In the genomic region with DNA sequence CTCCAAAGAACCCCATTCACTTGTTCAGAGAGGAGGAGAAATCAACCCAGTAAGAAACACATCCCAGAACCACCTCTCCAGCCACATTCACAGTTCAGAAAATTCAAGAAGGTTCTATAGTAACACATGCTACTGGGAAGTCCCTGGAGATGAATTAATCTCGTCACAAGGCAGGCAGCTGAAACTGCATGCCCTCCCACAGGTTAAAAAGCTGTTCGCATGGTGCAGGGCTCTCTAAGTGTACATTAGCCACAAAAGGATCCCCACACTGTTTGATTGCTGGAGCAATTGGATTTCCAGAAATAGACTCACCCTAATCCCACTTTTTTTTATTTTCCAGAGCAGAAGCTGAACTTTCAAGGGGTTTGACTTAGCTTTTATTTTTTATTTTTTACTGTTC, we compare ENCODE assay signal across 24 mouse cellular contexts.
A peak's percentile ranks its signal among the peaks of the same experiment; 100 is the strongest.
DNase-seq lines count a peak whose midpoint lies in the region; ATAC-seq and TF ChIP-seq lines count a peak whose summit lies in the region.
"Had no signal": no experiment of that assay in that cellular context is flagged by ENCODE, and none has a peak within 500 bp of the region (broad histone marks: within the 10 kb centered on the region; RNA-seq: fewer than 3 reads in every experiment).

No protein-coding gene starts in this region.

- H3K4me2 ChIP-seq in hindbrain, postnatal 0 days (ENCODE audit: low read depth, low read length): no peak overlapping the region
- H3K4me2 ChIP-seq in hindbrain, embryonic 11.5 days (replicated peaks; ENCODE audit: low read depth, low read length): no peak overlapping the region
- H3K4me2 ChIP-seq: forebrain, embryonic 13.5 days; heart, embryonic 15.5 days had no signal

- H3K9me3 ChIP-seq in hindbrain, postnatal 0 days (ENCODE audit: low read length): no peaks in the 10 kb centered on the region
- H3K9me3 ChIP-seq in hindbrain, embryonic 11.5 days (ENCODE audit: control insufficient read depth, low read length): no peaks in the 10 kb centered on the region
- H3K9me3 ChIP-seq: embryonic facial prominence, embryonic 10.5 days; forebrain, embryonic 13.5 days; heart, embryonic 10.5 days; heart, embryonic 15.5 days; hindbrain, embryonic 10.5 days had no signal

- H3K27ac ChIP-seq in hindbrain, postnatal 0 days: no peak overlapping the region
- no peak overlapping the region for H3K27ac ChIP-seq in hindbrain, embryonic 11.5 days (ENCODE audit: low read depth, low read length)
- H3K27ac ChIP-seq: embryonic facial prominence, embryonic 10.5 days; forebrain, embryonic 13.5 days; heart, embryonic 10.5 days; heart, embryonic 15.5 days; hindbrain, embryonic 10.5 days had no signal

- no peak overlapping the region for H3K9ac ChIP-seq in hindbrain, postnatal 0 days (replicated peaks; ENCODE audit: low read length)
- H3K9ac ChIP-seq in hindbrain, embryonic 11.5 days (ENCODE audit: low read depth, low read length): no peak overlapping the region
- H3K9ac ChIP-seq: forebrain, embryonic 13.5 days; forebrain, postnatal 0 days; heart, embryonic 15.5 days had no signal

- no peak for DNase-seq in frontal cortex, postnatal 25 days (ENCODE audit: low spot score in 2 of 2)
- DNase-seq in hindbrain, postnatal 0 days (ENCODE audit: low spot score): peak; percentile 34
- no peak for DNase-seq in hindbrain, embryonic 11.5 days (ENCODE audit: low spot score)
- peak; percentile 6 for DNase-seq in mesoderm, embryonic 11.5 days (ENCODE audit: low read depth, low spot score)
- DNase-seq in layer of hippocampus, adult 9-11 months: no peak
- DNase-seq in right cerebral cortex, postnatal 36 days (ENCODE audit: low spot score in 2 of 2): no peak
- DNase-seq: adrenal gland, postnatal 10 days; B cell, adult 2 months; cerebellum, adult 18-20 months; cerebellum, adult 9-11 months; forebrain, postnatal 0 days; gastrocnemius, postnatal 36 days; heart, adult 18-20 months; heart, postnatal 14 days had no signal

- WGBS in hindbrain, postnatal 0 days: 43% methylated on average over 2 of the region's 2 CpGs
- 42% methylated on average over 2 of the region's 2 CpGs for WGBS in hindbrain, embryonic 11.5 days

- H3K36me3 ChIP-seq in hindbrain, postnatal 0 days (ENCODE audit: insufficient read depth, low read length): no peaks in the 10 kb centered on the region
- H3K36me3 ChIP-seq in hindbrain, embryonic 11.5 days (ENCODE audit: control insufficient read depth, insufficient read depth, low read length): no peaks in the 10 kb centered on the region
- H3K36me3 ChIP-seq: embryonic facial prominence, embryonic 10.5 days; G1E; heart, embryonic 10.5 days; heart, embryonic 15.5 days; hindbrain, embryonic 10.5 days had no signal

- TF ChIP-seq CTCF in hindbrain, postnatal 0 days (IDR thresholded peaks at IDR 0.05; ENCODE audit: low read depth): no peak

- H3K27me3 ChIP-seq in hindbrain, postnatal 0 days (ENCODE audit: insufficient read depth, low read length): no peaks in the 10 kb centered on the region
- no peaks in the 10 kb centered on the region for H3K27me3 ChIP-seq in hindbrain, embryonic 11.5 days (ENCODE audit: control insufficient read depth, insufficient read depth, low read length)
- H3K27me3 ChIP-seq: forebrain, embryonic 13.5 days; heart, embryonic 15.5 days had no signal

- H3K4me3 ChIP-seq in hindbrain, postnatal 0 days (ENCODE audit: low read length): no peak overlapping the region
- H3K4me3 ChIP-seq in hindbrain, embryonic 11.5 days (ENCODE audit: low read depth, low read length): no peak overlapping the region
- H3K4me3 ChIP-seq: embryonic facial prominence, embryonic 10.5 days; forebrain, embryonic 13.5 days; heart, embryonic 10.5 days; heart, embryonic 15.5 days; hindbrain, embryonic 10.5 days had no signal

- no peaks in the 10 kb centered on the region for H3K4me1 ChIP-seq in hindbrain, postnatal 0 days (ENCODE audit: insufficient read depth, low read length)
- H3K4me1 ChIP-seq in hindbrain, embryonic 11.5 days (replicated peaks; ENCODE audit: control insufficient read depth, insufficient read depth, low read length): no peaks in the 10 kb centered on the region
- H3K4me1 ChIP-seq: embryonic facial prominence, embryonic 10.5 days; forebrain, embryonic 13.5 days; heart, embryonic 10.5 days; heart, embryonic 15.5 days; hindbrain, embryonic 10.5 days had no signal

- ATAC-seq in frontal cortex, adult (ENCODE audit: low TSS enrichment): peak; percentile 34; the same call in 1 of the 2 replicates
- ATAC-seq in hindbrain, postnatal 0 days: peak; percentile 53; the same call in 1 of the 2 replicates
- no peak for ATAC-seq in hindbrain, embryonic 11.5 days (ENCODE audit: low FRiP score)
- ATAC-seq: CD4-positive, CD25-positive, alpha-beta regulatory T cell, adult 4 months; forebrain, embryonic 13.5 days; inflammation-experienced regulatory T-cells, adult 6 months; intestine, postnatal 0 days had no signal

Comparison
In these comparisons a context has a peak if more than half of its experiments do, and no peak if none do; other contexts are left out.
1. DNase-seq: peak in hindbrain, postnatal 0 days (single experiment) and mesoderm, embryonic 11.5 days (single experiment); none in frontal cortex, postnatal 25 days (0 of 2), hindbrain, embryonic 11.5 days (single experiment), layer of hippocampus, adult 9-11 months (single experiment) and right cerebral cortex, postnatal 36 days (0 of 2).